Mouse (Mus musculus) megakaryocyte, adult 5-6 weeks (primary cell): ENCODE measurements around the gene Mrgbp. TPM values are rescaled to one million over a fixed set of nuclear protein-coding genes. Genes with fewer than 3 reads are reported as not detected.

Source experiments
- ATAC-seq: 2 replicates; pipeline ENCODE4 v1.8.0; 2016; ENCODE audit warnings: mild to moderate bottlenecking, inconsistent platforms; ENCODE audit not compliant: poor library complexity, severe bottlenecking
- total RNA-seq, 2 experiments: library from RNA; stranded (forward) in 1 of 2; stranded (reverse) in 1 of 2; fragments of 153-499, 151-499 nt in 1 of 2; fragments of 221-1000, 200-1000 nt in 1 of 2; gene quantifications; 2 replicates each; pipeline versions ENCODE4 v1.2.3 to v1.2.4; 2015 to 2017

The Mrgbp gene
- total RNA-seq, 2 experiments from 2014 or later, result 21.8 to 30.8 TPM

GRCm38 (mm10) chr2:180588736-180589122 lies 7.6 kb downstream of the Mrgbp start:
- peak; percentile 16 for ATAC-seq

GRCm38 (mm10) chr2:180589123-180589831 lies 8.2 kb downstream of the Mrgbp start, which contains the start of gene Ogfr:
TSS of gene Ogfr (plus strand) at chr2:180589245.
- ATAC-seq, result peak; percentile 92

- ATAC-seq, result no peak
Measured at GRCm38 (mm10) chr2:180597490-180597889, 16.4 kb downstream of the Mrgbp start, which contains the start of gene Col9a3. TSS of gene Col9a3 (plus strand) at chr2:180597790.

- ATAC-seq, result no peak
Measured at GRCm38 (mm10) chr2:180598157-180598705, 17.1 kb downstream of the Mrgbp start.

- no peak for ATAC-seq
Measured at GRCm38 (mm10) chr2:180600569-180601021, 19.5 kb downstream of the Mrgbp start.

GRCm38 (mm10) chr2:180604781-180605180 lies 23.7 kb downstream of the Mrgbp start:
- no peak for ATAC-seq

GRCm38 (mm10) chr2:180610283-180610682 lies 29.2 kb downstream of the Mrgbp start:
- ATAC-seq, result no peak

GRCm38 (mm10) chr2:180611882-180612281 lies 30.8 kb downstream of the Mrgbp start:
- no peak for ATAC-seq

Other genes with a start within 250 kb of the Mrgbp start
- not detected in 2 replicates for gene Gata5, start 246.6 kb upstream of the Mrgbp start, total RNA-seq (2015)
- not detected in 2 replicates for gene Gata5, start 246.6 kb upstream of the Mrgbp start, total RNA-seq (2017)
- 2.6 and 2.7 TPM in 2 replicates for gene Slco4a1, start 125.1 kb upstream of the Mrgbp start, total RNA-seq (2015)
- gene Slco4a1, start 125.1 kb upstream of the Mrgbp start, total RNA-seq (2017), result 2.5 and 2.7 TPM in 2 replicates
- not detected in 2 replicates for gene Ntsr1, start 81.3 kb upstream of the Mrgbp start, total RNA-seq (2015)
- not detected in 2 replicates for gene Ntsr1, start 81.3 kb upstream of the Mrgbp start, total RNA-seq (2017)
- 37.3 and 42.7 TPM in 2 replicates for gene Ogfr, start 7.9 kb downstream of the Mrgbp start, total RNA-seq (2015)
- 62.2 and 64.9 TPM in 2 replicates for gene Ogfr, start 7.9 kb downstream of the Mrgbp start, total RNA-seq (2017)
- gene Col9a3, start 16.5 kb downstream of the Mrgbp start, total RNA-seq (2015), result 0.62 and 1.3 TPM in 2 replicates
- 0.16 and 0.51 TPM in 2 replicates for gene Col9a3, start 16.5 kb downstream of the Mrgbp start, total RNA-seq (2017)
- not detected in 2 replicates for gene Tcfl5, start 61.4 kb downstream of the Mrgbp start, total RNA-seq (2015)
- not detected in 2 replicates for gene Tcfl5, start 61.4 kb downstream of the Mrgbp start, total RNA-seq (2017)
- gene Dido1, start 128.7 kb downstream of the Mrgbp start, total RNA-seq (2015), result 30.0 and 32.1 TPM in 2 replicates
- gene Dido1, start 128.7 kb downstream of the Mrgbp start, total RNA-seq (2017), result 41.3 and 46.9 TPM in 2 replicates
- 72.6 and 76.0 TPM in 2 replicates for gene Gid8, start 128.8 kb downstream of the Mrgbp start, total RNA-seq (2015)
- 64.1 and 82.6 TPM in 2 replicates for gene Gid8, start 128.8 kb downstream of the Mrgbp start, total RNA-seq (2017)
- gene Slc17a9, start 144.0 kb downstream of the Mrgbp start, total RNA-seq (2015), result 7.9 and 9.9 TPM in 2 replicates
- 5.2 and 7.1 TPM in 2 replicates for gene Slc17a9, start 144.0 kb downstream of the Mrgbp start, total RNA-seq (2017)
- gene Bhlhe23, start 195.6 kb downstream of the Mrgbp start, total RNA-seq (2015), result not detected in 2 replicates
- not detected in 2 replicates for gene Bhlhe23, start 195.6 kb downstream of the Mrgbp start, total RNA-seq (2017)